ENCODE assay signal across 7 mouse cellular contexts in genomic region chr1:191026021-191026713, GRCm38 (mm10). TPM values are rescaled to one million over a fixed set of nuclear protein-coding genes. Genes with fewer than 3 reads are reported as not detected.
A peak's percentile ranks its signal among the peaks of the same experiment; 100 is the strongest.
DNase-seq lines count a peak whose midpoint lies in the region; ATAC-seq and TF ChIP-seq lines count a peak whose summit lies in the region.

Gene Flvcr1 (minus strand): TSS chr1:191026158.

- peak; percentile 95 for TF ChIP-seq POLR2A in small intestine, adult 2 months (IDR thresholded peaks at IDR 0.05; ENCODE audit: low read depth, low read length)

- H3K9ac ChIP-seq in intestine, postnatal 0 days (ENCODE audit: low read depth, low read length), result peak within 1 kb of the TSS; percentile 94
- peak within 1 kb of the TSS; percentile 89 for H3K9ac ChIP-seq in midbrain, embryonic 12.5 days (replicated peaks)

- under 1% methylated on average over 50 of the region's 50 CpGs for whole genome bisulfite sequencing in embryonic facial prominence, embryonic 10.5 days
- WGBS in intestine, postnatal 0 days, result under 1% methylated on average over 50 of the region's 50 CpGs
- WGBS in midbrain, embryonic 12.5 days, result under 1% methylated on average over 50 of the region's 50 CpGs
- under 1% methylated on average over 50 of the region's 50 CpGs for WGBS in small intestine, adult 2 months

- H3K4me3 ChIP-seq in embryonic facial prominence, embryonic 10.5 days, result peak within 1 kb of the TSS; percentile 92
- peak within 1 kb of the TSS; percentile 90 for H3K4me3 ChIP-seq in intestine, postnatal 0 days (ENCODE audit: low read depth, low read length)
- H3K4me3 ChIP-seq in midbrain, embryonic 12.5 days, result peak within 1 kb of the TSS; percentile 82
- H3K4me3 ChIP-seq in small intestine, adult 2 months (ENCODE audit: low read depth, low read length), result peak within 1 kb of the TSS; percentile 94

- peak; percentile 95 for ATAC-seq in intestine, postnatal 0 days
- peak; percentile 99 for ATAC-seq in midbrain, embryonic 12.5 days (ENCODE audit: low FRiP score, low read depth)

- peaks cover 9% of the 10 kb centered on the region for H3K36me3 ChIP-seq in embryonic facial prominence, embryonic 10.5 days (replicated peaks)
- H3K36me3 ChIP-seq in intestine, postnatal 0 days (ENCODE audit: control insufficient read depth, insufficient read depth), result peaks cover 6% of the 10 kb centered on the region; the same call in 1 of the 2 replicates
- peaks cover 6% of the 10 kb centered on the region for H3K36me3 ChIP-seq in midbrain, embryonic 12.5 days
- peaks cover 5% of the 10 kb centered on the region for H3K36me3 ChIP-seq in small intestine, adult 2 months (ENCODE audit: control insufficient read depth, insufficient read depth, low read length)

- H3K27ac ChIP-seq in embryonic facial prominence, embryonic 10.5 days (replicated peaks), result peak within 1 kb of the TSS; percentile 92
- H3K27ac ChIP-seq in intestine, postnatal 0 days (ENCODE audit: low read depth, low read length), result peak within 1 kb of the TSS; percentile 90
- peak within 1 kb of the TSS; percentile 92 for H3K27ac ChIP-seq in midbrain, embryonic 12.5 days (replicated peaks)
- H3K27ac ChIP-seq in small intestine, adult 2 months (ENCODE audit: insufficient read depth, low read depth, low read length), result peak within 1 kb of the TSS; percentile 64

- peak; percentile 58 for TF ChIP-seq CTCF in intestine, postnatal 0 days (IDR thresholded peaks at IDR 0.05; ENCODE audit: low read depth)
- no peak; the same call in 1 of the 2 replicates for TF ChIP-seq CTCF in small intestine, adult 2 months (IDR thresholded peaks at IDR 0.05; ENCODE audit: extremely low read depth, insufficient read length, insufficient replicate concordance, low read depth, low read length)

- no peaks in the 10 kb centered on the region for H3K27me3 ChIP-seq in embryonic facial prominence, embryonic 10.5 days (replicated peaks; ENCODE audit: low read depth, poor library complexity, severe bottlenecking)
- H3K27me3 ChIP-seq in intestine, postnatal 0 days (replicated peaks; ENCODE audit: control insufficient read depth, insufficient read depth, low read length), result no peaks in the 10 kb centered on the region
- H3K27me3 ChIP-seq in midbrain, embryonic 12.5 days, result no peaks in the 10 kb centered on the region
- H3K27me3 ChIP-seq in small intestine, adult 2 months (ENCODE audit: control insufficient read depth, insufficient read depth, low read length), result no peaks in the 10 kb centered on the region

- H3K9me3 ChIP-seq in embryonic facial prominence, embryonic 10.5 days, result no peaks in the 10 kb centered on the region
- no peaks in the 10 kb centered on the region for H3K9me3 ChIP-seq in intestine, postnatal 0 days (ENCODE audit: control insufficient read depth)
- H3K9me3 ChIP-seq in midbrain, embryonic 12.5 days, result no peaks in the 10 kb centered on the region

- peak; percentile 99 for DNase-seq in adrenal gland, postnatal 10 days
- DNase-seq in embryonic facial prominence, embryonic 10.5 days (ENCODE audit: low spot score), result peak; percentile 99
- peak; percentile 86 for DNase-seq in gonadal fat pad, adult 2 months (ENCODE audit: low read depth)
- DNase-seq in left cerebral cortex, postnatal 4 days, result peak; percentile 99

- peaks cover 29% of the 10 kb centered on the region for H3K4me1 ChIP-seq in embryonic facial prominence, embryonic 10.5 days
- H3K4me1 ChIP-seq in intestine, postnatal 0 days (replicated peaks; ENCODE audit: control insufficient read depth, insufficient read depth, low read length), result peaks cover 10% of the 10 kb centered on the region
- peaks cover 19% of the 10 kb centered on the region for H3K4me1 ChIP-seq in midbrain, embryonic 12.5 days
- H3K4me1 ChIP-seq in small intestine, adult 2 months (ENCODE audit: control insufficient read depth, insufficient read depth, insufficient read length, low read length), result peaks cover 15% of the 10 kb centered on the region; the same call in 1 of the 2 replicates

- H3K4me2 ChIP-seq in intestine, postnatal 0 days (replicated peaks; ENCODE audit: low read depth), result peak within 1 kb of the TSS; percentile 91
- H3K4me2 ChIP-seq in midbrain, embryonic 12.5 days (replicated peaks), result peak within 1 kb of the TSS; percentile 73

- intact Hi-C loops in left cerebral cortex, postnatal 4 days (cut with DNase I), result no loop called here

RNA-seq across cellular contexts. Expression of gene Flvcr1, which starts in this region (rescaled TPM):
- 10 to 100 TPM; 18.1 to 24.0 TPM for total RNA-seq in adrenal gland, postnatal 10 days (2021)
- polyA plus RNA-seq in embryonic facial prominence, embryonic 10.5 days (2016; fragmentation: Nextera tagmentation; extraction: Ambion mirVana), result 6.9 and 7.4 TPM in 2 replicates
- polyA plus RNA-seq in gonadal fat pad, adult 2 months (2012; rRNA removed), result 10.9 and 13.3 TPM in 2 replicates
- polyA plus RNA-seq in intestine, postnatal 0 days (2015; fragmentation: Nextera tagmentation; extraction: Ambion mirVana), result 57.4 and 65.5 TPM in 2 replicates
- 10 to 100 TPM; 27.0 to 27.6 TPM for total RNA-seq in left cerebral cortex, postnatal 4 days (2021)
- polyA plus RNA-seq in midbrain, embryonic 12.5 days (2016; fragmentation: Nextera tagmentation; extraction: Ambion mirVana), result 9.7 and 11.1 TPM in 2 replicates
- 37.3 and 86.3 TPM in 2 replicates for polyA plus RNA-seq in small intestine, adult 2 months (2012; rRNA removed)

Comparison
In these comparisons a context has a peak if more than half of its experiments do, and no peak if none do; other contexts are left out.
1. Peak in every context shown above with its lines: DNase-seq, ATAC-seq, H3K4me3 ChIP-seq and H3K27ac ChIP-seq.